ENCODE assay signal across 7 mouse cellular contexts in genomic region chr11:69922012-69922756, GRCm38 (mm10). TPM values are rescaled to one million over a fixed set of nuclear protein-coding genes. Genes with fewer than 3 reads are reported as not detected.
DNase-seq lines count a peak whose midpoint lies in the region; ATAC-seq and TF ChIP-seq lines count a peak whose summit lies in the region.

No protein-coding gene starts in this region.

- H3K9ac ChIP-seq in lung, postnatal 0 days (replicated peaks; ENCODE audit: low read depth), result peak overlapping the region; percentile 58
- H3K9ac ChIP-seq in embryonic facial prominence, embryonic 12.5 days, result peak overlapping the region; percentile 36; the same call in 1 of the 2 replicates
- peak overlapping the region; percentile 55 for H3K9ac ChIP-seq in intestine, embryonic 15.5 days

- H3K4me3 ChIP-seq in lung, postnatal 0 days (ENCODE audit: low read depth, low read length), result peak overlapping the region; percentile 50
- H3K4me3 ChIP-seq in embryonic facial prominence, embryonic 12.5 days, result peak overlapping the region; percentile 98
- H3K4me3 ChIP-seq in intestine, embryonic 15.5 days (replicated peaks), result peak overlapping the region; percentile 83
- H3K4me3 ChIP-seq in small intestine, adult 2 months (ENCODE audit: low read depth, low read length), result peak overlapping the region; percentile 58

- H3K4me2 ChIP-seq in lung, postnatal 0 days (replicated peaks; ENCODE audit: low read depth, low read length), result peak overlapping the region; percentile 54
- H3K4me2 ChIP-seq in embryonic facial prominence, embryonic 12.5 days (replicated peaks), result peak overlapping the region; percentile 85
- H3K4me2 ChIP-seq in intestine, embryonic 15.5 days (replicated peaks), result peak overlapping the region; percentile 60

- no peak for DNase-seq in lung, postnatal 0 days (ENCODE audit: low spot score)
- no peak for DNase-seq in lung, postnatal 10 days
- no peak for DNase-seq in adrenal gland, postnatal 36 days
- DNase-seq in adrenal gland, adult 2 months, result no peak

- peaks cover 11% of the 10 kb centered on the region; the same call in 1 of the 2 replicates for H3K36me3 ChIP-seq in lung, postnatal 0 days (ENCODE audit: insufficient read depth, low read length)
- peaks cover 18% of the 10 kb centered on the region for H3K36me3 ChIP-seq in embryonic facial prominence, embryonic 12.5 days
- H3K36me3 ChIP-seq in intestine, embryonic 15.5 days, result peaks cover 11% of the 10 kb centered on the region
- H3K36me3 ChIP-seq in small intestine, adult 2 months (ENCODE audit: control insufficient read depth, insufficient read depth, low read length), result peaks cover 16% of the 10 kb centered on the region

- no peaks in the 10 kb centered on the region for H3K27me3 ChIP-seq in lung, postnatal 0 days (replicated peaks; ENCODE audit: insufficient read depth, low read length)
- no peaks in the 10 kb centered on the region for H3K27me3 ChIP-seq in embryonic facial prominence, embryonic 12.5 days
- no peaks in the 10 kb centered on the region for H3K27me3 ChIP-seq in intestine, embryonic 15.5 days (replicated peaks)
- no peaks in the 10 kb centered on the region for H3K27me3 ChIP-seq in small intestine, adult 2 months (ENCODE audit: control insufficient read depth, insufficient read depth, low read length)

- H3K4me1 ChIP-seq in lung, postnatal 0 days (ENCODE audit: insufficient read depth, low read depth, low read length), result peaks cover 8% of the 10 kb centered on the region; the same call in 1 of the 2 replicates
- H3K4me1 ChIP-seq in embryonic facial prominence, embryonic 12.5 days, result peaks cover 11% of the 10 kb centered on the region
- H3K4me1 ChIP-seq in intestine, embryonic 15.5 days (replicated peaks), result peaks cover 13% of the 10 kb centered on the region
- peaks cover 6% of the 10 kb centered on the region; the same call in 1 of the 2 replicates for H3K4me1 ChIP-seq in small intestine, adult 2 months (ENCODE audit: control insufficient read depth, insufficient read depth, insufficient read length, low read length)

- TF ChIP-seq POLR2A in small intestine, adult 2 months (IDR thresholded peaks at IDR 0.05; ENCODE audit: low read depth, low read length), result no peak

- peak; percentile 60; the same call in 1 of the 2 replicates for TF ChIP-seq EP300 in lung, postnatal 0 days (IDR thresholded peaks at IDR 0.05)

- H3K9me3 ChIP-seq in lung, postnatal 0 days (ENCODE audit: low read length), result no peaks in the 10 kb centered on the region
- H3K9me3 ChIP-seq in embryonic facial prominence, embryonic 12.5 days, result no peaks in the 10 kb centered on the region
- no peaks in the 10 kb centered on the region for H3K9me3 ChIP-seq in intestine, embryonic 15.5 days

- TF ChIP-seq CTCF in lung, postnatal 0 days (IDR thresholded peaks at IDR 0.05), result no peak
- no peak for TF ChIP-seq CTCF in small intestine, adult 2 months (IDR thresholded peaks at IDR 0.05; ENCODE audit: extremely low read depth, insufficient read length, insufficient replicate concordance, low read depth, low read length)

- peak overlapping the region; percentile 96 for H3K27ac ChIP-seq in lung, postnatal 0 days (ENCODE audit: low read length)
- H3K27ac ChIP-seq in embryonic facial prominence, embryonic 12.5 days, result peak overlapping the region; percentile 97
- H3K27ac ChIP-seq in intestine, embryonic 15.5 days, result peak overlapping the region; percentile 98
- peak overlapping the region; percentile 87 for H3K27ac ChIP-seq in small intestine, adult 2 months (ENCODE audit: insufficient read depth, low read depth, low read length)

- no peak for ATAC-seq in lung, postnatal 0 days
- no peak for ATAC-seq in embryonic facial prominence, embryonic 12.5 days (ENCODE audit: insufficient number of reproducible peaks, insufficient read depth, low FRiP score, low TSS enrichment)
- no peak for ATAC-seq in intestine, embryonic 15.5 days

- WGBS in lung, postnatal 0 days, result 1% methylated on average over 12 of the region's 12 CpGs
- WGBS in embryonic facial prominence, embryonic 12.5 days, result 5% methylated on average over 12 of the region's 12 CpGs
- 3% methylated on average over 12 of the region's 12 CpGs for WGBS in intestine, embryonic 15.5 days
- WGBS in small intestine, adult 2 months, result 2% methylated on average over 12 of the region's 12 CpGs

RNA-seq across cellular contexts. Expression of gene Eif5a, which starts 0.4 kb away (rescaled TPM):
- polyA plus RNA-seq in lung, postnatal 0 days (2015; fragmentation: Nextera tagmentation; extraction: Ambion mirVana), result 758 and 815 TPM in 2 replicates
- polyA plus RNA-seq in embryonic facial prominence, embryonic 12.5 days (2016; fragmentation: Nextera tagmentation; extraction: Ambion mirVana), result 1,661 and 1,669 TPM in 2 replicates
- 1,625 and 1,693 TPM in 2 replicates for polyA plus RNA-seq in intestine, embryonic 15.5 days (2015; fragmentation: Nextera tagmentation; extraction: Ambion mirVana)
- polyA plus RNA-seq in small intestine, adult 2 months (2012; rRNA removed), result 136 and 230 TPM in 2 replicates
- 100 to 1,000 TPM; 619 to 640 TPM for total RNA-seq in adrenal gland, postnatal 36 days (2021)
- total RNA-seq in adrenal gland, adult 2 months (2021), result 100 to 1,000 TPM; 572 to 622 TPM
- 180 and 225 TPM in 2 replicates for polyA plus RNA-seq in adrenal gland, adult 2 months (2012; rRNA removed)

RNA-seq across cellular contexts. Expression of gene Gps2, which starts 8.5 kb away (rescaled TPM):
- polyA plus RNA-seq in lung, postnatal 0 days (2015; fragmentation: Nextera tagmentation; extraction: Ambion mirVana), result 53.0 and 59.1 TPM in 2 replicates
- 84.8 and 92.0 TPM in 2 replicates for polyA plus RNA-seq in embryonic facial prominence, embryonic 12.5 days (2016; fragmentation: Nextera tagmentation; extraction: Ambion mirVana)
- 68.1 and 68.5 TPM in 2 replicates for polyA plus RNA-seq in intestine, embryonic 15.5 days (2015; fragmentation: Nextera tagmentation; extraction: Ambion mirVana)
- polyA plus RNA-seq in small intestine, adult 2 months (2012; rRNA removed), result 57.4 and 104 TPM in 2 replicates
- 10 to 100 TPM; 47.1 to 47.6 TPM for total RNA-seq in adrenal gland, postnatal 36 days (2021)
- total RNA-seq in adrenal gland, adult 2 months (2021), result 10 to 100 TPM; 44.7 to 61.8 TPM
- polyA plus RNA-seq in adrenal gland, adult 2 months (2012; rRNA removed), result 130 and 148 TPM in 2 replicates

RNA-seq across cellular contexts. Expression of gene Ybx2, which starts 13.4 kb away (rescaled TPM):
- polyA plus RNA-seq in lung, postnatal 0 days (2015; fragmentation: Nextera tagmentation; extraction: Ambion mirVana), result 1.00 and 1.1 TPM in 2 replicates
- polyA plus RNA-seq in embryonic facial prominence, embryonic 12.5 days (2016; fragmentation: Nextera tagmentation; extraction: Ambion mirVana), result 10.7 and 11.4 TPM in 2 replicates
- 2.5 and 3.1 TPM in 2 replicates for polyA plus RNA-seq in intestine, embryonic 15.5 days (2015; fragmentation: Nextera tagmentation; extraction: Ambion mirVana)
- polyA plus RNA-seq in small intestine, adult 2 months (2012; rRNA removed), result 10.6 and 11.4 TPM in 2 replicates
- total RNA-seq in adrenal gland, postnatal 36 days (2021), result 10 to 100 TPM; 11.5 to 11.8 TPM
- total RNA-seq in adrenal gland, adult 2 months (2021), result 10 to 100 TPM; 12.9 to 20.0 TPM
- polyA plus RNA-seq in adrenal gland, adult 2 months (2012; rRNA removed), result 21.8 and 41.4 TPM in 2 replicates

RNA-seq across cellular contexts. Expression of gene Neurl4, which starts 21.3 kb away (rescaled TPM):
- polyA plus RNA-seq in lung, postnatal 0 days (2015; fragmentation: Nextera tagmentation; extraction: Ambion mirVana), result 3.8 and 3.9 TPM in 2 replicates
- 14.2 and 15.9 TPM in 2 replicates for polyA plus RNA-seq in embryonic facial prominence, embryonic 12.5 days (2016; fragmentation: Nextera tagmentation; extraction: Ambion mirVana)
- polyA plus RNA-seq in intestine, embryonic 15.5 days (2015; fragmentation: Nextera tagmentation; extraction: Ambion mirVana), result 7.0 and 10.0 TPM in 2 replicates
- polyA plus RNA-seq in small intestine, adult 2 months (2012; rRNA removed), result 17.3 and 23.9 TPM in 2 replicates
- 10 to 100 TPM; 42.5 to 47.5 TPM for total RNA-seq in adrenal gland, postnatal 36 days (2021)
- 10 to 100 TPM; 40.6 to 44.2 TPM for total RNA-seq in adrenal gland, adult 2 months (2021)
- 38.6 and 47.6 TPM in 2 replicates for polyA plus RNA-seq in adrenal gland, adult 2 months (2012; rRNA removed)

RNA-seq across cellular contexts. Expression of gene 2810408A11Rik, which starts 21.4 kb away (rescaled TPM):
- 6.4 and 7.0 TPM in 2 replicates for polyA plus RNA-seq in lung, postnatal 0 days (2015; fragmentation: Nextera tagmentation; extraction: Ambion mirVana)
- polyA plus RNA-seq in embryonic facial prominence, embryonic 12.5 days (2016; fragmentation: Nextera tagmentation; extraction: Ambion mirVana), result 21.4 and 23.6 TPM in 2 replicates
- polyA plus RNA-seq in intestine, embryonic 15.5 days (2015; fragmentation: Nextera tagmentation; extraction: Ambion mirVana), result 7.7 and 7.9 TPM in 2 replicates
- 1.8 and 2.6 TPM in 2 replicates for polyA plus RNA-seq in small intestine, adult 2 months (2012; rRNA removed)
- total RNA-seq in adrenal gland, postnatal 36 days (2021), result 1 to 10 TPM in 1 of 2 experiments, under 1 TPM in 1; 0.46 to 1.4 TPM
- under 1 TPM; 0.66 to 0.86 TPM for total RNA-seq in adrenal gland, adult 2 months (2021)
- 0.18 and 0.74 TPM in 2 replicates for polyA plus RNA-seq in adrenal gland, adult 2 months (2012; rRNA removed)
